Mouse (Mus musculus): Measurements from ENCODE around the gene Trpm8. TPM values are rescaled to one million over a fixed set of nuclear protein-coding genes. Genes with fewer than 3 reads are reported as not detected.

Trpm8 gene
- total RNA-seq, 2 experiments from 2014 or later: not detected

- DNase-seq: no peak
Observed at GRCm38 (mm10) chr1:88247660-88248059, 29.8 kb upstream of the Trpm8 start.

- no peak for DNase-seq
Observed at GRCm38 (mm10) chr1:88248658-88249057, 28.8 kb upstream of the Trpm8 start.

GRCm38 (mm10) chr1:88249596-88249995, 27.9 kb upstream of the Trpm8 start:
- DNase-seq: no peak

GRCm38 (mm10) chr1:88250023-88250422, 27.4 kb upstream of the Trpm8 start:
- DNase-seq: no peak

- DNase-seq: no peak
Observed at GRCm38 (mm10) chr1:88253106-88253505, 24.4 kb upstream of the Trpm8 start.

GRCm38 (mm10) chr1:88253540-88253939, 23.9 kb upstream of the Trpm8 start:
- DNase-seq: no peak

GRCm38 (mm10) chr1:88254793-88255465, 22.5 kb upstream of the Trpm8 start:
- DNase-seq: no peak

- no peak for DNase-seq
Observed at GRCm38 (mm10) chr1:88255466-88255857, 22.0 kb upstream of the Trpm8 start.

GRCm38 (mm10) chr1:88255989-88256754, 21.3 kb upstream of the Trpm8 start:
- no peak for DNase-seq

GRCm38 (mm10) chr1:88256886-88257663, 20.4 kb upstream of the Trpm8 start:
- DNase-seq: no peak

- no peak for DNase-seq
Observed at GRCm38 (mm10) chr1:88257681-88258080, 19.8 kb upstream of the Trpm8 start.

- DNase-seq: no peak
Observed at GRCm38 (mm10) chr1:88258361-88258760, 19.1 kb upstream of the Trpm8 start.

- DNase-seq: no peak
Observed at GRCm38 (mm10) chr1:88258881-88259642, 18.4 kb upstream of the Trpm8 start.

GRCm38 (mm10) chr1:88259643-88260024, 17.8 kb upstream of the Trpm8 start:
- no peak for DNase-seq

- DNase-seq: no peak
Observed at GRCm38 (mm10) chr1:88260114-88260513, 17.3 kb upstream of the Trpm8 start.

GRCm38 (mm10) chr1:88260604-88261377, 16.7 kb upstream of the Trpm8 start:
- no peak for DNase-seq

- no peak for DNase-seq
Observed at GRCm38 (mm10) chr1:88261706-88262105, 15.8 kb upstream of the Trpm8 start.

GRCm38 (mm10) chr1:88262255-88262654, 15.2 kb upstream of the Trpm8 start:
- no peak for DNase-seq

GRCm38 (mm10) chr1:88262961-88263360, 14.5 kb upstream of the Trpm8 start:
- no peak for DNase-seq

- DNase-seq: no peak
Observed at GRCm38 (mm10) chr1:88263778-88264177, 13.7 kb upstream of the Trpm8 start.

- DNase-seq: no peak
Observed at GRCm38 (mm10) chr1:88264237-88264868, 13.1 kb upstream of the Trpm8 start.
